Mouse (Mus musculus) C2C12 (cell line): ENCODE measurements around the gene Eps8. TPM values are rescaled to one million over a fixed set of nuclear protein-coding genes. Genes with fewer than 3 reads are reported as not detected.

Experiments
- H3K27me3 ChIP-seq: one replicate; pipeline ENCODE4 v1.6.1; 2011; ENCODE audit not compliant: control insufficient read depth, insufficient read depth, insufficient read length
- H3K36me3 ChIP-seq: one replicate; pipeline ENCODE4 v1.6.1; 2011; ENCODE audit not compliant: control insufficient read depth, insufficient read depth
- H3K4me3 ChIP-seq: one replicate; pipeline ENCODE4 v1.5.1; 2011; ENCODE audit warnings: mild to moderate bottlenecking, control low read depth; ENCODE audit not compliant: poor library complexity, insufficient read depth, severe bottlenecking
- H3K79me2 ChIP-seq: one replicate; pipeline ENCODE4 v1.6.1; 2011; ENCODE audit not compliant: control insufficient read depth, insufficient read depth
- H3K79me3 ChIP-seq: one replicate; pipeline ENCODE4 v1.6.1; 2011; ENCODE audit warnings: low read depth, control low read depth
- H3ac ChIP-seq: one replicate; pipeline ENCODE3; 2011; ENCODE audit warnings: low read depth; ENCODE audit not compliant: control insufficient read depth, insufficient read length
- CEBPB ChIP-seq: IDR thresholded peaks from one replicate; pipeline ENCODE4 v1.6.1; 2011; ENCODE audit warnings: low read depth, mild to moderate bottlenecking, control low read depth, moderate library complexity
- CTCF ChIP-seq: IDR thresholded peaks from one replicate; pipeline ENCODE4 v1.5.1; 2011; ENCODE audit not compliant: control insufficient read depth, insufficient read depth, insufficient read length
- FOSL1 ChIP-seq: IDR thresholded peaks from one replicate; pipeline ENCODE4 v1.8.0; 2011; ENCODE audit warnings: mild to moderate bottlenecking, low read length; ENCODE audit not compliant: poor library complexity, insufficient read depth, severe bottlenecking
- MAX ChIP-seq: IDR thresholded peaks from one replicate; pipeline ENCODE4 v1.6.1; 2011; ENCODE audit warnings: mild to moderate bottlenecking, control low read depth
- MYOD1 ChIP-seq: IDR thresholded peaks from one replicate; pipeline ENCODE4 v1.6.1; 2011; ENCODE audit warnings: low read depth; ENCODE audit not compliant: control insufficient read depth, insufficient read length
- MYOG ChIP-seq: IDR thresholded peaks from one replicate; pipeline ENCODE4 v1.6.1; 2011; ENCODE audit not compliant: control insufficient read depth, insufficient read length; ENCODE audit errors: extremely low read depth
- USF1 ChIP-seq: IDR thresholded peaks from one replicate; pipeline ENCODE4 v1.6.1; 2011; ENCODE audit warnings: low read depth, mild to moderate bottlenecking, control low read depth, moderate library complexity
- polyA plus RNA-seq: library from polyadenylated mRNA; unstranded; fragments of >200 nt; fragmentation: generic; extraction: Trizol; gene quantifications from one replicate; pipeline ENCODE4 v1.2.1, GENCODE M21; 2012; ENCODE audit warnings: missing spikeins

Eps8 gene
- polyA plus RNA-seq, 1 experiment, result 59.9 TPM

- no peak overlapping the region for H3ac ChIP-seq
- H3K79me2 ChIP-seq, result no peaks in the 10 kb centered on the region
- H3K4me3 ChIP-seq, result no peak overlapping the region
- TF ChIP-seq USF1 (no peak), MYOG (no peak), FOSL1 (no peak), MYOD1 (no peak), CEBPB (no peak), MAX (no peak), CTCF (no peak)
- H3K27me3 ChIP-seq, result no peaks in the 10 kb centered on the region
- H3K79me3 ChIP-seq, result no peaks in the 10 kb centered on the region
- H3K36me3 ChIP-seq, result peaks cover 12% of the 10 kb centered on the region
Measured at GRCm38 (mm10) chr6:137539219-137539618, 115.5 kb downstream of the Eps8 start.

- no peaks in the 10 kb centered on the region for H3K79me3 ChIP-seq
- H3K79me2 ChIP-seq, result no peaks in the 10 kb centered on the region
- no peak overlapping the region for H3ac ChIP-seq
- no peak overlapping the region for H3K4me3 ChIP-seq
- peaks cover 31% of the 10 kb centered on the region for H3K36me3 ChIP-seq
- no peaks in the 10 kb centered on the region for H3K27me3 ChIP-seq
- no peak for TF ChIP-seq MYOG
- TF ChIP-seq MYOD1, result no peak
- TF ChIP-seq CEBPB, result no peak
- no peak for TF ChIP-seq USF1
- no peak for TF ChIP-seq MAX
- no peak for TF ChIP-seq FOSL1
- no peak for TF ChIP-seq CTCF
Measured at GRCm38 (mm10) chr6:137532758-137533157, 121.9 kb downstream of the Eps8 start.

- Histone ChIP-seq H3ac (no peak overlapping the region), H3K27me3 (no peaks in the 10 kb centered on the region), H3K79me2 (no peaks in the 10 kb centered on the region), H3K79me3 (no peaks in the 10 kb centered on the region), H3K36me3 (peaks cover 30% of the 10 kb centered on the region), H3K4me3 (no peak overlapping the region)
- TF ChIP-seq CEBPB, result no peak
Measured at GRCm38 (mm10) chr6:137525769-137526168, 128.9 kb downstream of the Eps8 start.

GRCm38 (mm10) chr6:137520343-137520704 lies 134.4 kb downstream of the Eps8 start:
- H3K79me3 ChIP-seq, result peaks cover 21% of the 10 kb centered on the region
- no peaks in the 10 kb centered on the region for H3K27me3 ChIP-seq
- TF ChIP-seq CTCF, result no peak
- TF ChIP-seq MYOG, result no peak
- no peak for TF ChIP-seq FOSL1
- TF ChIP-seq MAX, result no peak
- no peak for TF ChIP-seq USF1
- no peak for TF ChIP-seq CEBPB
- H3K4me3 ChIP-seq, result no peak overlapping the region
- H3K79me2 ChIP-seq, result peaks cover 34% of the 10 kb centered on the region
- peaks cover 36% of the 10 kb centered on the region for H3K36me3 ChIP-seq
- peak overlapping the region; percentile 32 for H3ac ChIP-seq

DNA sequence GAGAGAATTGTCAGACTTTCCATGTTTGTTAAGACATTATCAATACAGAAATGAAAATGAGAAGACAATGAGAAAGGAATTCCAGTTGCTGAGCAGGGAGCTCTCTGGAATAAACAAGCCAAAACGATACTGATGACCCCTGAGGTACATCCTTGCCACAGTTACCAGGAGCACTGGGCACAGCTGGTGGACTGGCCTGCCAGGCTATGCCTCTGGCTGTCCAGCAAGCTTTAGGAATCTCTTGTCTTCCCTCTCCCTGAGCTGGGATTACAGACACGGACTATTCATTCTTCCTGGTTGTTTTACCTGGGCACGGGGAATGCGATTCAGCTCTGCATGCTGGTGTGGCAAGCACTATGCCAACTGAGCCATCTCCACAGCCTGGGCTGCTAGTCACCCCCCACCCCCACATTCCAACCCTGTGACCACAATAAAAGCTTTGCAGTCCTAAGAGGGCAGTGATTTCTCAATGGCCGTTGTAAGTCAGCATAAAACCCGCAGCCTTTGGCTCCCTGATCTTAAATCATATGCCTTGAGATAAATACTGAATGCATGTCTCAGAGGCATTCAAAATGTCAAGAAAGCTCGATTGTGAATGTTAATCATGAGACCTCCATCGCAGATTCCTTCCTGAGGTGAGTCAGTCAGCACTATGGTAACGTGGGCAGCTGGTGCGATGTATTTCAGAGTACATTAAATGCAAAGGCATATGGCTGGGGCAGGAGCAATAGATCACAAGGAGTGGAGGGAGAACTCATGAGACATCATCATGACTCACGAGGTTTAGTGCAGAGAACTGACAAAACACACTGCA lies 134.9 kb downstream of the Eps8 start:
- H3ac ChIP-seq, result peak overlapping the region; percentile 54
- H3K79me2 ChIP-seq, result peaks cover 34% of the 10 kb centered on the region
- TF ChIP-seq FOSL1 (no peak), MAX (peak; percentile 75), USF1 (peak; percentile 34), CEBPB (peak; percentile 92), MYOG (no peak), CTCF (no peak), MYOD1 (peak; percentile 83)
- H3K4me3 ChIP-seq, result peak overlapping the region; percentile 32
- peaks cover 21% of the 10 kb centered on the region for H3K79me3 ChIP-seq
- H3K36me3 ChIP-seq, result peaks cover 37% of the 10 kb centered on the region
- H3K27me3 ChIP-seq, result no peaks in the 10 kb centered on the region

GRCm38 (mm10) chr6:137514872-137515271 lies 139.8 kb downstream of the Eps8 start:
- TF ChIP-seq CTCF (no peak), MYOG (no peak), MAX (no peak), FOSL1 (peak; percentile 73), USF1 (no peak), MYOD1 (peak; percentile 80)
- Histone ChIP-seq H3K4me3 (no peak overlapping the region), H3ac (no peak overlapping the region)

More at GRCm38 (mm10) chr6:137514872-137515271, 139.8 kb downstream of the Eps8 start:
- Histone ChIP-seq H3K36me3 (peaks cover 70% of the 10 kb centered on the region), H3K27me3 (no peaks in the 10 kb centered on the region), H3K79me2 (peaks cover 58% of the 10 kb centered on the region), H3K79me3 (peaks cover 32% of the 10 kb centered on the region)
